Mouse (Mus musculus) Muller cell, postnatal 12 days (primary cell): ENCODE data around the gene Olfr424.

Experiments used
- DNase-seq: peaks from one replicate; pipeline ENCODE4 v3.0.0-alpha.2; 2015; ENCODE audit errors: inconsistent ontology term

Olfr424 gene

GRCm38 (mm10) chr1:174131217-174131616, at the start of gene Olfr424:
Olfr424 (plus strand) TSS chr1:174131517.
- DNase-seq = no peak

- DNase-seq = no peak
Observed at GRCm38 (mm10) chr1:174084031-174084430, 47.3 kb upstream of the Olfr424 start, which contains the start of gene Olfr429. Olfr429 (plus strand) TSS chr1:174084331.

GRCm38 (mm10) chr1:174096591-174096990, 34.7 kb upstream of the Olfr424 start, which contains the start of gene Olfr427:
Olfr427 (plus strand) TSS chr1:174096891.
- DNase-seq = no peak

GRCm38 (mm10) chr1:174103735-174104134, 27.6 kb upstream of the Olfr424 start:
- DNase-seq = peak; percentile 22

- no peak for DNase-seq
Observed at GRCm38 (mm10) chr1:174121062-174121461, 10.3 kb upstream of the Olfr424 start, which contains the start of gene Olfr231. Olfr231 (minus strand) TSS chr1:174121162.

- no peak for DNase-seq
Observed at GRCm38 (mm10) chr1:174131999-174132398, 682 bp downstream of the Olfr424 start.

- DNase-seq = no peak
Observed at GRCm38 (mm10) chr1:174141384-174141783, 10.1 kb downstream of the Olfr424 start.

GRCm38 (mm10) chr1:174146696-174147095, 15.4 kb downstream of the Olfr424 start:
- no peak for DNase-seq

GRCm38 (mm10) chr1:174149289-174149688, 18.0 kb downstream of the Olfr424 start:
- DNase-seq = no peak

- DNase-seq = no peak
Observed at GRCm38 (mm10) chr1:174155333-174155732, 24.0 kb downstream of the Olfr424 start, which contains the start of gene Olfr420. Olfr420 (plus strand) TSS chr1:174155633.

- DNase-seq = no peak
Observed at GRCm38 (mm10) chr1:174157622-174158021, 26.3 kb downstream of the Olfr424 start.

GRCm38 (mm10) chr1:174158512-174158911, 27.2 kb downstream of the Olfr424 start:
- DNase-seq = no peak

GRCm38 (mm10) chr1:174159095-174159494, 27.8 kb downstream of the Olfr424 start:
- DNase-seq = no peak

GRCm38 (mm10) chr1:174169024-174169423, 37.7 kb downstream of the Olfr424 start:
- DNase-seq = no peak

GRCm38 (mm10) chr1:174170706-174171501, 39.6 kb downstream of the Olfr424 start:
- DNase-seq = peak; percentile 34

GRCm38 (mm10) chr1:174171537-174171936, 40.2 kb downstream of the Olfr424 start:
- DNase-seq = no peak

GRCm38 (mm10) chr1:174172605-174173004, 41.3 kb downstream of the Olfr424 start, which contains the start of gene Spta1:
Spta1 (plus strand) TSS chr1:174172776.
- DNase-seq = peak; percentile 75
